Mouse (Mus musculus): ENCODE results near the gene Pbx1.

DNA sequence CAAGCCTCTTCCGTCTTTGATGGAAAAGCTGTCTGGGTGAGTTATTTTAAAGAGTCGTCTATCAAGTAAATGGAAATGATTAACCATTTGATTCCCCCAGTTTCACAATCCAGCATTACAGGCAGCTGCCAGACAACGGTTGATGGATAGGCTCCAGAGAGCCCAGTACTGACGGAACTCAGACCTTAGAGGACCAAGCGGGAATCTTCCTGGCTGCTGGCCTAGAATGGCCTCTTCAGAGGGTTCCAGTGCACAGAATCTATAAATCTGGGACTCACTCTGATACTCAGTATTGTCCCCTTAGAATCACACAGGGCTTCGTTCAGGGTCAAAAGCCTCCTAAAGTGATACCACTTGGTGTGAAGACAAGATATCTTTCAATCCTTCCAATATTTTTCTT, 216.6 kb downstream of the Pbx1 start:
- TF ChIP-seq POLR2A (IDR thresholded peaks at IDR 0.05; ENCODE audit: borderline replicate concordance, extremely low read depth, insufficient read depth, insufficient read length, poor library complexity, severe bottlenecking) (no peak), CTCF (IDR thresholded peaks at IDR 0.05; ENCODE audit: borderline replicate concordance, extremely low read depth, insufficient read depth, insufficient read length) (no peak)

All from brain, embryonic 14.5 days (tissue).